Mouse (Mus musculus): ENCODE results near the gene Gm20388. TPM values are rescaled to one million over a fixed set of nuclear protein-coding genes. Genes with fewer than 3 reads are reported as not detected.

Gene Gm20388
- total and polyA plus RNA-seq, 3 experiments, result 0.02 to 0.05 TPM; not detected in 1

- Histone ChIP-seq H3K9me3 (replicated peaks) (peaks cover 47% of the 10 kb centered on the region), H3K4me1 (ENCODE audit: insufficient read depth, low read depth, low read length) (peaks cover 4% of the 10 kb centered on the region), H3K4me3 (ENCODE audit: low read depth, low read length) (peak within 1 kb of the TSS; percentile 23; the same call in 1 of the 2 replicates), H3K36me3 (replicated peaks) (no peaks in the 10 kb centered on the region), H3K27me3 (ENCODE audit: insufficient read depth, low read length) (no peaks in the 10 kb centered on the region)
- TF ChIP-seq CTCF (IDR thresholded peaks at IDR 0.05; ENCODE audit: low read depth, low read length) (no peak), TAL1 (conservative IDR thresholded peaks at IDR 0.05; ENCODE audit: low read depth, low read length) (no peak), GATA2 (IDR thresholded peaks at IDR 0.05; ENCODE audit: borderline replicate concordance, low read depth, low read length) (no peak), GATA1 (IDR thresholded peaks at IDR 0.05; ENCODE audit: borderline replicate concordance, low read length) (no peak)
- ATAC-seq (ENCODE audit: extremely low read depth, insufficient number of reproducible peaks, low FRiP score, poor library complexity, severe bottlenecking), result no peak
- no peak for DNase-seq (ENCODE audit: low spot score)
Measured at GRCm38 (mm10) chr8:121115948-121116347, 1205.3 kb downstream of the Gm20388 start, which contains the start of gene Foxc2. Foxc2 (plus strand) TSS chr8:121116171.

GRCm38 (mm10) chr8:121116591-121117185 lies 1206.0 kb downstream of the Gm20388 start:
- peak overlapping the region; percentile 23; the same call in 1 of the 2 replicates for H3K4me3 ChIP-seq (ENCODE audit: low read depth, low read length)

GRCm38 (mm10) chr8:121117186-121117651 lies 1206.6 kb downstream of the Gm20388 start:
- no peaks in the 10 kb centered on the region for H3K27me3 ChIP-seq (ENCODE audit: insufficient read depth, low read length)
- DNase-seq (ENCODE audit: low spot score) (no peak), ATAC-seq (ENCODE audit: extremely low read depth, insufficient number of reproducible peaks, low FRiP score, poor library complexity, severe bottlenecking) (no peak)
- no peak for TF ChIP-seq POLR2AphosphoS5 (IDR thresholded peaks at IDR 0.05; ENCODE audit: insufficient replicate concordance, low read depth, low read length)
- no peak for TF ChIP-seq GATA2 (IDR thresholded peaks at IDR 0.05; ENCODE audit: borderline replicate concordance, low read depth, low read length)
- no peak for TF ChIP-seq GATA1 (IDR thresholded peaks at IDR 0.05; ENCODE audit: borderline replicate concordance, low read length)
- TF ChIP-seq TAL1 (conservative IDR thresholded peaks at IDR 0.05; ENCODE audit: low read depth, low read length), result no peak
- TF ChIP-seq CTCF (IDR thresholded peaks at IDR 0.05; ENCODE audit: low read depth, low read length), result no peak
- no peaks in the 10 kb centered on the region for H3K36me3 ChIP-seq (replicated peaks)
- no peaks in the 10 kb centered on the region; the same call in 1 of the 2 replicates for H3K4me1 ChIP-seq (ENCODE audit: insufficient read depth, low read depth, low read length)
- H3K4me3 ChIP-seq (ENCODE audit: low read depth, low read length), result peak overlapping the region; percentile 38; the same call in 1 of the 2 replicates
- H3K9me3 ChIP-seq (replicated peaks), result peaks cover 57% of the 10 kb centered on the region

More at GRCm38 (mm10) chr8:121116591-121117185, 1206.0 kb downstream of the Gm20388 start:
- no peaks in the 10 kb centered on the region for H3K36me3 ChIP-seq (replicated peaks)
- no peak for TF ChIP-seq POLR2AphosphoS5 (IDR thresholded peaks at IDR 0.05; ENCODE audit: insufficient replicate concordance, low read depth, low read length)
- no peaks in the 10 kb centered on the region for H3K27me3 ChIP-seq (ENCODE audit: insufficient read depth, low read length)
- no peak for DNase-seq (ENCODE audit: low spot score)
- H3K4me1 ChIP-seq (ENCODE audit: insufficient read depth, low read depth, low read length), result no peaks in the 10 kb centered on the region; the same call in 1 of the 2 replicates
- no peak for ATAC-seq (ENCODE audit: extremely low read depth, insufficient number of reproducible peaks, low FRiP score, poor library complexity, severe bottlenecking)
- H3K9me3 ChIP-seq (replicated peaks), result peaks cover 52% of the 10 kb centered on the region

GRCm38 (mm10) chr8:121117906-121118305 lies 1207.3 kb downstream of the Gm20388 start:
- DNase-seq (ENCODE audit: low spot score) (no peak), ATAC-seq (ENCODE audit: extremely low read depth, insufficient number of reproducible peaks, low FRiP score, poor library complexity, severe bottlenecking) (no peak)
- Histone ChIP-seq H3K27me3 (ENCODE audit: insufficient read depth, low read length) (no peaks in the 10 kb centered on the region), H3K9me3 (replicated peaks) (peaks cover 63% of the 10 kb centered on the region), H3K36me3 (replicated peaks) (no peaks in the 10 kb centered on the region), H3K4me1 (ENCODE audit: insufficient read depth, low read depth, low read length) (no peaks in the 10 kb centered on the region; the same call in 1 of the 2 replicates), H3K4me3 (ENCODE audit: low read depth, low read length) (peak overlapping the region; percentile 9; the same call in 1 of the 2 replicates)
- no peak for TF ChIP-seq GATA2 (IDR thresholded peaks at IDR 0.05; ENCODE audit: borderline replicate concordance, low read depth, low read length)
- TF ChIP-seq POLR2AphosphoS5 (IDR thresholded peaks at IDR 0.05; ENCODE audit: insufficient replicate concordance, low read depth, low read length), result no peak
- TF ChIP-seq GATA1 (IDR thresholded peaks at IDR 0.05; ENCODE audit: borderline replicate concordance, low read length), result no peak
- no peak for TF ChIP-seq CTCF (IDR thresholded peaks at IDR 0.05; ENCODE audit: low read depth, low read length)
- no peak for TF ChIP-seq TAL1 (conservative IDR thresholded peaks at IDR 0.05; ENCODE audit: low read depth, low read length)

DNA sequence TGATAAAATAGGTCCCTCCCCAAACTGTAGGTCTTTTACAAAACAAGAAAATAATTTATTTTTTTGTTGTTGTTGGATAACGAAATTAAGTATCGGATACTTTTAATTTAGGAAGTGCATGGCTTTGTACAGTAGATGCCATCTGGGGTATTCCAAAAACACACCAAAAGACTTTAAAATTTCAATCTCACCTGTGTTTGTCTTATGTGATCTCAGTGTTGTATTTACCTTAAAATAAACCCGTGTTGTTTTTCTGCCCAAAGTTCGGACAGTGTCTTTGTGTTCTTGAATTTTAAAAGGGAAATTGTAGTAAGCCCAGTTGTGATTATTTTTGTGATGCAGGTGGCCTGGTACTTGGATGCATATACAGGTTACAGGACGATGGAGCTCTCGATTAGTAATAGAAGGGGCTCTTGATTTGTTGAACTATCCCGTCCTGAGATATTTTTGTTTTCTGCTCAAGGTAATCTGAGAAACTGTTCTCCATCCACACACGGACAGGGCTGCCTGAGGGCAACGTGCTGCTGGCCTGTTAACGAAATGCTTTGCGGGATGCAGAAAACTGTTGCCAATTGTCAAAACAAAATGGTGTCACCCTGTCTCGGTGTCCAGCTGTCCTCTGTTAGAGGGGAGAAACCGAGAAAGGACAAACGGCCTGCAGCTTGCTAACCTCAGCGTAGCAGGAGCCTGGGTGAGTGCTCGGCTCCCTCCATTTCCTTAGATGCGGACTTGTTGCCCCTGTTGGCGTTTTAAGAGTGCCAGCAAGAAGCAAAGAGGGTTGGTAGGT lies 1208.2 kb downstream of the Gm20388 start:
- peaks cover 68% of the 10 kb centered on the region for H3K9me3 ChIP-seq (replicated peaks)
- no peaks in the 10 kb centered on the region for H3K27me3 ChIP-seq (ENCODE audit: insufficient read depth, low read length)
- H3K4me3 ChIP-seq (ENCODE audit: low read depth, low read length), result no peak overlapping the region
- no peak for TF ChIP-seq GATA2 (IDR thresholded peaks at IDR 0.05; ENCODE audit: borderline replicate concordance, low read depth, low read length)
- no peaks in the 10 kb centered on the region for H3K36me3 ChIP-seq (replicated peaks)
- H3K4me1 ChIP-seq (ENCODE audit: insufficient read depth, low read depth, low read length), result no peaks in the 10 kb centered on the region
- ATAC-seq (ENCODE audit: extremely low read depth, insufficient number of reproducible peaks, low FRiP score, poor library complexity, severe bottlenecking), result no peak
- DNase-seq (ENCODE audit: low spot score), result no peak

- Histone ChIP-seq H3K36me3 (replicated peaks) (no peaks in the 10 kb centered on the region), H3K4me3 (ENCODE audit: low read depth, low read length) (no peak overlapping the region), H3K9me3 (replicated peaks) (peaks cover 74% of the 10 kb centered on the region), H3K27me3 (ENCODE audit: insufficient read depth, low read length) (no peaks in the 10 kb centered on the region), H3K4me1 (ENCODE audit: insufficient read depth, low read depth, low read length) (no peaks in the 10 kb centered on the region)
- no peak for TF ChIP-seq GATA2 (IDR thresholded peaks at IDR 0.05; ENCODE audit: borderline replicate concordance, low read depth, low read length)
- TF ChIP-seq POLR2AphosphoS5 (IDR thresholded peaks at IDR 0.05; ENCODE audit: insufficient replicate concordance, low read depth, low read length), result no peak
- no peak for TF ChIP-seq TAL1 (conservative IDR thresholded peaks at IDR 0.05; ENCODE audit: low read depth, low read length)
- no peak for TF ChIP-seq GATA1 (IDR thresholded peaks at IDR 0.05; ENCODE audit: borderline replicate concordance, low read length)
- no peak for TF ChIP-seq CTCF (IDR thresholded peaks at IDR 0.05; ENCODE audit: low read depth, low read length)
- ATAC-seq (ENCODE audit: extremely low read depth, insufficient number of reproducible peaks, low FRiP score, poor library complexity, severe bottlenecking) (no peak), DNase-seq (ENCODE audit: low spot score) (no peak)
Measured at GRCm38 (mm10) chr8:121119635-121120455, 1209.2 kb downstream of the Gm20388 start.

All from G1E (cell line).